Mouse (Mus musculus) right cerebral cortex, postnatal 14 days (tissue): ENCODE results near the gene Spats2l.

Experiments used
- DNase-seq: peaks from one replicate; pipeline ENCODE4 v3.0.0; 2022

Spats2l gene

DNA sequence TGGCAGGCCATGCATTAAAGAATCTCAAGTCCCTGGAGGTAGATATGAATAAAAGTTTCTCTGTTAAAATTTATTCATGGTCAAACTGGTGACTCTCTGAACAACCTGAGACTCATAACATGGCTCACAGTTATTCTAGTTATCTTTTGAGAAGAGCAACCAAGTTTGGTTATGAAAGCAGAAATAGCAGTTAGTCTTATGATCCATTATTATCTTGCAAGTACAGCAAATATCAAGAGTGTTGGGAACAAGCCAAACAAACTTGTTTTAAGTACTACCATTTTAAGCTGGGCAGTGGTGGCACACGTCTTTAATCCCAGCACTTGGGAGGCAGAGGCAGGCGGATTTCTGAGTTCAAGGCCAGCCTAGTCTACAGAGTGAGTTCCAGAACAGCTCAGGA lies 217.3 kb downstream of the Spats2l start:
- no peak for DNase-seq

DNA sequence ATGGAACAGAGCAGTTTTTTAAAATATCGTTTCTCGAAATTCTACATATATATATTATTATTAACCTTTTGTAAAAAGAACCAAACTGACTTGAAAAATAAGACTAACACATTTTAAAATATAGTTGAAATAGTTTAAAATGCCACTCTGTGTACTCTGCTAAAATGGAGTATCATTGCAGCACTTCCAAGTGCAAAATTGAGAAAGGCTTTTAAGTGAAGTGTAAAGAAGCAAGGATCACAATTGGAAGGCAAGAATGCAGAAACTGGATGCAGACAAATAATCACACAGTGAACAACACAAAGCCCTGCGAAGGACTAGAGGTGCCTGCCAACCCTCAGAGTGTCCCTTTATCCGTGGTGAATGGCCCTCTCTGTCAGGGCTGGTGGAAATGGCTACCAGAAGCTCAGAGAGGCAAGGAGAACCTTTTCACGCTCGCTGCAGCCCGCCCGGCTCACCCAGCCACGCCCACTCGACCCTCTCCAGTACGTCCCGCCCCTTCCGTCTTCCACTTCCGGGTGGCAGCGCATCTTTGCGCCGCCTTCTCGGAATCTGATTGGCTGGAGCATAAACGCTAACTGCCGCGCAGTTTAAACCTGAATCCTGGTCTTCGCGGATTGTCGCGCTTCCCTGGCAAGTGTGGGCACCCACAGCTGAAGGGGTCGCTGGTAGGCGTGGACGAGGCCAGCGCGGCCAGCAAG lies 221.6 kb downstream of the Spats2l start, which contains the start of gene Sgo2a:
TSS of gene Sgo2a (plus strand) at position 540 of the 701 bp plus-strand sequence.
- peak; percentile 91 for DNase-seq

GRCm38 (mm10) chr1:57996133-57996615 lies 222.2 kb downstream of the Spats2l start:
- DNase-seq = no peak
